14 mouse cellular contexts compared by ENCODE assay signal in the genomic region with DNA sequence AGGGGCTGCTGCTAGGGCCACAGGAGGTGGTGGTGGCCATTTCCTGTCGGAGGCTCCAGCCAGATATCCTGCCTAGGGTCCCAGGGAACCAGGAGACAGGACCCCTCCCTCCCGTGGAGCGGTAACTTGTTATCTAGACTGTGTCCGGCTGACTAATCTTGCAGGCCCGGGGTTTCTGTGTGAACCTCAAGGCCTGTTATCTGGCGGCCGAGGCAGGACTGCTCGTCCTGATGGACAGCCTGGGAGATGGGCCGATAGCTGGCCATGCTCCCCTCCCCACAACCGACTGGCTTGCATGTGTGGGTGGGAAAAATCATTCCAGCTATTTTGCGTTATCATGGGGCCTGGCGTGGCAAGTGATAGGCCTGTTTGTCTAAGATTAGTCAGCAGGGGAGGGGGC. TPM values are rescaled to one million over a fixed set of nuclear protein-coding genes. Genes with fewer than 3 reads are reported as not detected.
DNase-seq lines count a peak whose midpoint lies in the region; ATAC-seq and TF ChIP-seq lines count a peak whose summit lies in the region.
"Had no signal": no experiment of that assay in that cellular context is flagged by ENCODE, and none has a peak within 500 bp of the region (broad histone marks: within the 10 kb centered on the region; RNA-seq: fewer than 3 reads in every experiment).

No protein-coding gene starts in this region.

- WGBS in intestine, embryonic 14.5 days: 36% methylated on average over 12 of the region's 12 CpGs
- WGBS in intestine, postnatal 0 days: 29% methylated on average over 12 of the region's 12 CpGs
- 64% methylated on average over 12 of the region's 12 CpGs for WGBS in bone marrow, adult 2 months
- WGBS in liver, embryonic 15.5 days (ENCODE audit: insufficient replicate concordance): 10% methylated on average over 12 of the region's 12 CpGs

- H3K36me3 ChIP-seq in intestine, embryonic 14.5 days (ENCODE audit: control insufficient read depth, insufficient read depth, low read length): peaks cover 8% of the 10 kb centered on the region; the same call in 1 of the 2 replicates
- H3K36me3 ChIP-seq in intestine, postnatal 0 days (ENCODE audit: control insufficient read depth, insufficient read depth): peaks cover 11% of the 10 kb centered on the region; the same call in 1 of the 2 replicates
- H3K36me3 ChIP-seq in liver, embryonic 15.5 days (replicated peaks): peaks cover 97% of the 10 kb centered on the region
- H3K36me3 ChIP-seq: limb, embryonic 13.5 days had no signal

- H3K4me1 ChIP-seq in intestine, embryonic 14.5 days (replicated peaks; ENCODE audit: control insufficient read depth, insufficient read depth, low read length): peaks cover 18% of the 10 kb centered on the region; the same call in 1 of the 2 replicates
- peaks cover 21% of the 10 kb centered on the region for H3K4me1 ChIP-seq in intestine, postnatal 0 days (replicated peaks; ENCODE audit: control insufficient read depth, insufficient read depth, low read length)
- peaks cover 16% of the 10 kb centered on the region for H3K4me1 ChIP-seq in bone marrow, adult 2 months (ENCODE audit: control insufficient read depth, insufficient read depth, low read length)
- H3K4me1 ChIP-seq in liver, embryonic 15.5 days (replicated peaks): peaks cover 100% of the 10 kb centered on the region

- no peak overlapping the region for H3K27ac ChIP-seq in intestine, embryonic 14.5 days (ENCODE audit: low read depth)
- H3K27ac ChIP-seq in intestine, postnatal 0 days (ENCODE audit: low read depth, low read length): no peak overlapping the region
- peak overlapping the region; percentile 45 for H3K27ac ChIP-seq in bone marrow, adult 2 months (ENCODE audit: control insufficient read depth, insufficient read depth, low read depth, low read length, poor library complexity)
- H3K27ac ChIP-seq in liver, embryonic 15.5 days (replicated peaks): peak overlapping the region; percentile 95
- H3K27ac ChIP-seq: heart, adult 2 months; limb, embryonic 13.5 days had no signal

- TF ChIP-seq POLR2A in bone marrow, adult 2 months (IDR thresholded peaks at IDR 0.05; ENCODE audit: borderline replicate concordance, control insufficient read depth, low read depth, low read length): no peak

- TF ChIP-seq CTCF in intestine, postnatal 0 days (IDR thresholded peaks at IDR 0.05; ENCODE audit: low read depth): no peak
- no peak for TF ChIP-seq CTCF in bone marrow, adult 2 months (IDR thresholded peaks at IDR 0.05; ENCODE audit: control insufficient read depth, insufficient read depth, low read length)

- peak; percentile 37 for DNase-seq in embryo, embryonic 10 days (ENCODE audit: low spot score)
- DNase-seq in embryo, embryonic 11 days: no peak
- no peak for DNase-seq in intestine, embryonic 14.5 days (ENCODE audit: low spot score)
- no peak for DNase-seq in cerebellum, postnatal 36 days
- no peak for DNase-seq in layer of hippocampus, adult 9-11 months
- DNase-seq: cerebellum, adult 18-20 months; lung, postnatal 4 days; right cerebral cortex, postnatal 14 days had no signal

- no peak overlapping the region for H3K4me2 ChIP-seq in intestine, embryonic 14.5 days (ENCODE audit: low read length)
- no peak overlapping the region for H3K4me2 ChIP-seq in intestine, postnatal 0 days (replicated peaks; ENCODE audit: low read depth)
- H3K4me2 ChIP-seq in liver, embryonic 15.5 days: peak overlapping the region; percentile 56
- H3K4me2 ChIP-seq: limb, embryonic 13.5 days had no signal

- no peaks in the 10 kb centered on the region for H3K9me3 ChIP-seq in intestine, embryonic 14.5 days (ENCODE audit: control insufficient read depth, low read length)
- no peaks in the 10 kb centered on the region for H3K9me3 ChIP-seq in intestine, postnatal 0 days (ENCODE audit: control insufficient read depth)
- no peaks in the 10 kb centered on the region for H3K9me3 ChIP-seq in liver, embryonic 15.5 days (replicated peaks)
- H3K9me3 ChIP-seq: limb, embryonic 13.5 days had no signal

- H3K4me3 ChIP-seq in intestine, embryonic 14.5 days (ENCODE audit: low read depth, low read length): no peak overlapping the region
- no peak overlapping the region for H3K4me3 ChIP-seq in intestine, postnatal 0 days (ENCODE audit: low read depth, low read length)
- no peak overlapping the region for H3K4me3 ChIP-seq in bone marrow, adult 2 months (replicated peaks; ENCODE audit: control insufficient read depth, low read depth, low read length)
- peak overlapping the region; percentile 24 for H3K4me3 ChIP-seq in liver, embryonic 15.5 days (replicated peaks)
- H3K4me3 ChIP-seq: heart, adult 2 months; limb, embryonic 13.5 days had no signal

- H3K27me3 ChIP-seq in intestine, embryonic 14.5 days (replicated peaks; ENCODE audit: control insufficient read depth, insufficient read depth, low read length): no peaks in the 10 kb centered on the region
- H3K27me3 ChIP-seq in intestine, postnatal 0 days (replicated peaks; ENCODE audit: control insufficient read depth, insufficient read depth, low read length): no peaks in the 10 kb centered on the region
- no peaks in the 10 kb centered on the region for H3K27me3 ChIP-seq in liver, embryonic 15.5 days
- H3K27me3 ChIP-seq: limb, embryonic 13.5 days had no signal

- no peak overlapping the region for H3K9ac ChIP-seq in intestine, embryonic 14.5 days (ENCODE audit: low read length)
- no peak overlapping the region for H3K9ac ChIP-seq in intestine, postnatal 0 days (ENCODE audit: low read depth, low read length)
- H3K9ac ChIP-seq in liver, embryonic 15.5 days: peak overlapping the region; percentile 62
- H3K9ac ChIP-seq: limb, embryonic 13.5 days had no signal

- ATAC-seq in intestine, embryonic 14.5 days (replicated peaks; ENCODE audit: low FRiP score, low TSS enrichment, low read depth): 0 out of 2 replicates have a peak, but pooled peaks have one; percentile 10
- no peak for ATAC-seq in intestine, postnatal 0 days
- ATAC-seq in liver, embryonic 15.5 days (ENCODE audit: insufficient read depth): peak; percentile 39

RNA-seq across cellular contexts. Expression of gene Zfpm1, which starts 31.4 kb away (rescaled TPM):
- polyA plus RNA-seq in intestine, embryonic 14.5 days (2014; fragmentation: Nextera tagmentation; extraction: Ambion mirVana): 4.2 and 6.4 TPM in 2 replicates
- polyA plus RNA-seq in intestine, postnatal 0 days (2015; fragmentation: Nextera tagmentation; extraction: Ambion mirVana): 7.7 and 9.8 TPM in 2 replicates
- 125 and 324 TPM in 2 replicates for polyA plus RNA-seq in bone marrow, adult 2 months (2011; ENCODE audit: insufficient read depth, insufficient read length, low replicate concordance, missing spikeins)
- 12.0 and 14.9 TPM in 2 replicates for polyA plus RNA-seq in liver, embryonic 15.5 days (2015; fragmentation: Nextera tagmentation; extraction: Ambion mirVana)

RNA-seq across cellular contexts. Expression of gene Trhr2, which starts 47.2 kb away (rescaled TPM):
- polyA plus RNA-seq in intestine, embryonic 14.5 days (2014; fragmentation: Nextera tagmentation; extraction: Ambion mirVana): not detected in 2 replicates
- polyA plus RNA-seq in intestine, postnatal 0 days (2015; fragmentation: Nextera tagmentation; extraction: Ambion mirVana): not detected in 2 replicates
- polyA plus RNA-seq in bone marrow, adult 2 months (2011; ENCODE audit: insufficient read depth, insufficient read length, low replicate concordance, missing spikeins): not detected in 2 replicates
- polyA plus RNA-seq in liver, embryonic 15.5 days (2015; fragmentation: Nextera tagmentation; extraction: Ambion mirVana): not detected in 2 replicates
- polyA plus RNA-seq: heart, adult 2 months; large intestine, adult 2 months had no signal

Comparison
In these comparisons a context has a peak if more than half of its experiments do, and no peak if none do; other contexts are left out.
1. H3K27ac ChIP-seq: peak in bone marrow, adult 2 months (single experiment) and liver, embryonic 15.5 days (single experiment); none in intestine, embryonic 14.5 days (single experiment) and intestine, postnatal 0 days (single experiment).